Mouse (Mus musculus) midbrain, embryonic 12.5 days (tissue): ENCODE results near the gene Elobl. TPM values are rescaled to one million over a fixed set of nuclear protein-coding genes. Genes with fewer than 3 reads are reported as not detected.

Experiments
- ATAC-seq: fragments of 200-750 bp; cut with Nextera tagmentation; 2 replicates; pipeline ENCODE4 v1.8.0; 2017; ENCODE audit warnings: low read depth, moderate TSS enrichment, moderate library complexity; ENCODE audit not compliant: low FRiP score
- H3K27ac ChIP-seq: fragments of 300-500 bp; sonication (generic); replicated peaks from 2 replicates; pipeline ENCODE4 v1.5.1; 2016; ENCODE audit warnings: mild to moderate bottlenecking
- H3K27me3 ChIP-seq: fragments of 300-500 bp; sonication (generic); 2 replicates; pipeline ENCODE4 v1.6.1; 2016; ENCODE audit warnings: mild to moderate bottlenecking
- H3K36me3 ChIP-seq: fragments of 300-500 bp; sonication (generic); 2 replicates; pipeline ENCODE4 v1.6.1; 2016
- H3K4me1 ChIP-seq: fragments of 300-500 bp; sonication (generic); 2 replicates; pipeline ENCODE4 v1.6.1; 2016
- H3K4me2 ChIP-seq: fragments of 300-500 bp; sonication (generic); replicated peaks from 2 replicates; pipeline ENCODE4 v1.6.1; 2016; ENCODE audit warnings: mild to moderate bottlenecking, moderate library complexity
- H3K4me3 ChIP-seq: fragments of 300-500 bp; sonication (generic); 2 replicates; pipeline ENCODE4 v1.5.1; 2016; ENCODE audit warnings: mild to moderate bottlenecking
- H3K9ac ChIP-seq: fragments of 300-500 bp; sonication (generic); replicated peaks from 2 replicates; pipeline ENCODE4 v1.6.1; 2016; ENCODE audit warnings: mild to moderate bottlenecking, moderate library complexity
- H3K9me3 ChIP-seq: fragments of 300-500 bp; sonication (generic); 2 replicates; pipeline ENCODE4 v1.6.1; 2016; ENCODE audit warnings: mild to moderate bottlenecking
- WGBS: fragments of 180-500 bp; shearing (Covaris S2); methylation state at CpG from one replicate; pipeline ENCODE4 v1.1.7; 2016; 5-methylcytosine and 5-hydroxymethylcytosine counted together
- polyA plus RNA-seq: library from polyadenylated mRNA; unstranded; fragments of >200 nt; fragmentation: Nextera tagmentation; extraction: Ambion mirVana; gene quantifications from 2 replicates; pipeline ENCODE4 v1.2.1, GENCODE M21; 2016

Gene Elobl
- polyA plus RNA-seq, 1 experiment from 2014 or later, result not detected

DNA sequence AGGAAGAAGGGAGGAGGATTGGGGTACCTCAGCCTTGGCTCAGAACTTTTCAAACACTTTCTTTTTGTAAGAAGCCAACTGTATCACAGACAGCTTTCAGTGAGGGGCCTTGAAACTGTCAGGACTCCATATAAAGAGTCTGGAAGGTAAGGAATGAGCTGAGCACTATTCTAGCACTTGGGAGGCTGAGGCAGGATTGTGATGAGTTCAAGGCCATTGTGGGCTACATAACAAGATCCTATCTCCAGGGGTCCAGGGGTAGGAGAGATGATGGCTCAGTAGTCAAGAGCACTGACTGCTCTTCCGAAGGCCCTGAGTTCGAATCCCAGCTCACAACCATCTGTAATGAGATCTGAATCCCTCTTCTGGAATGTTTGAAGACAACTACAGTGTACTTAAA lies 15.2 kb downstream of the Elobl start:
- peaks cover 21% of the 10 kb centered on the region for H3K36me3 ChIP-seq

DNA sequence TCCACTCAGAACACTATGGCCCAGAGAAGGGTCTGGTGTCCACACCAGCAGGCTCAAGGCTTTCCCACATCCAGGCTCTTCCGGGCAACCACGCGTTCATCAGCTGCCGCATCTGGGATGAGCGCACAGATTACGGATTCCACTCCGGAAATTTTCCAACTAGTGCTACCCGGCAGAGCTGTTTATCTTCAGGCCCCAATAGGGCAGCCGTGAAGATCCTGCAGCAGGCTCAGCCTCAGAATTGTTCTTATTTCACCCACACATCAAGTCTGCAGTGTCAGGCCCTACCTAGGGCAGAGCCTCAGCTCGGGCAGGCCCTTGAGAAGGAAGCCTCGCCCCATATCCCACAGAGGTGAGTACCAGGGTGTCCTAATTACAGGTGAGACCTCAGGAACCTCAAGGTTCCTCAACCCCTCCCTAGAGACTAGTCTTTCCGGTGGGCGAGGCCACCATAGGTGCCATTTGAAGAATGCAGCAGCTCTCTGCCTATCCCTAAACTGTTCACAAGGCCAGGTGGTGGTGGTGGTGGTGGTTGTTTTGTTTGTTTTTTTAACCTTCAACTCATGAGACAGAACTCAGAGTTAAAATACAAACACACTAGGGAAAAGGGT lies 16.0 kb downstream of the Elobl start:
- Histone ChIP-seq H3K9ac (no peak overlapping the region), H3K27me3 (no peaks in the 10 kb centered on the region), H3K9me3 (no peaks in the 10 kb centered on the region), H3K36me3 (peaks cover 27% of the 10 kb centered on the region), H3K4me1 (peaks cover 19% of the 10 kb centered on the region), H3K4me2 (no peak overlapping the region), H3K27ac (no peak overlapping the region), H3K4me3 (no peak overlapping the region)
- 90% methylated on average over 13 of the region's 13 CpGs for WGBS
- no peak for ATAC-seq

More for the DNA sequence above, 15.2 kb downstream of the Elobl start:
- Histone ChIP-seq H3K4me2 (no peak overlapping the region), H3K27me3 (no peaks in the 10 kb centered on the region), H3K4me1 (peaks cover 19% of the 10 kb centered on the region), H3K27ac (no peak overlapping the region), H3K9ac (no peak overlapping the region), H3K9me3 (no peaks in the 10 kb centered on the region), H3K4me3 (no peak overlapping the region)
- no peak for ATAC-seq
- 94% methylated on average over 2 of the region's 2 CpGs for WGBS

DNA sequence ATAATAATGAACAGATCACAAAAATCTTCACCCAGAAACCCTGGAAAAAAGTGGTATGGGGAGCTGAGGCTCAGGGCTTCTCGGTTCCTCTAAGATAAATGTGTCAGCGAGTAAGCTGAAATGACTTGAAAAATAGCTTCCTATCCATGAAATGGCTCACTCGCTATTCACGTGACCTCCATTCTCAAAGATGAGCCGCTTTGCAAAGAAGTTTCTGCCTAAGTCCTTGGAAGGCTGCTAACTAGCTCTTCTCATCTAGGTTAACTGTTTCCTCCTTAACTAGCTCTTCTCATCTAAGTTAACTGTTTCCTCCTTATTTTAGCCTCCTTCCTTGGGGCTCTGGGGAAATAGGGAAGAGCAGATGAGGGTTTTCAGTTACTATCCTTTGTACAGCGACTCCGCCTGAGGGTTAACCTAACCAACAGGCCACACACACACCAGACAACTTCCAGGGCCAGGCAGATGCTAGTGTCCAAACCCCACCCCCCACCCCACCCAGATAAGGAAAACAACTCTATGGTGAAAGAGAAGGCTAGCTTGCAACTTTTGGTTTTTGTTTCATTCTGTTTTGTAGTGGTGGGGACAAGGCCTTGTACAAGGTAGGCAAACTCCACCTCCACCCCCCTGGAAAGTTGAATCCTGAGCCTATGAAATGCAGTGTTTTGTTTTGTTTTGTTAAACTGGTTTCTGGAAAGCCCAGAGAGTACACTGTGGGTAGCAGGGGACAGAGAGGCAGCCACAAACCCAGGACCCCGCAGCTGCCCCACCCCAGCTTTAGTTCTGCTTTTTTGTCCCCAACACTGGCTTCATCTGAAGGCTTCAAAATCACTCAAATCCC lies 16.7 kb downstream of the Elobl start:
- no peak for ATAC-seq
- no peak overlapping the region for H3K9ac ChIP-seq
- H3K36me3 ChIP-seq, result peaks cover 34% of the 10 kb centered on the region
- no peak overlapping the region for H3K27ac ChIP-seq
- H3K4me3 ChIP-seq, result no peak overlapping the region
- no peaks in the 10 kb centered on the region for H3K27me3 ChIP-seq
- no peaks in the 10 kb centered on the region for H3K9me3 ChIP-seq
- H3K4me2 ChIP-seq, result no peak overlapping the region
- peaks cover 13% of the 10 kb centered on the region for H3K4me1 ChIP-seq
- WGBS, result 91% methylated on average over 8 of the region's 8 CpGs

GRCm38 (mm10) chr11:88948896-88949295 lies 17.8 kb downstream of the Elobl start:
- H3K4me1 ChIP-seq, result peaks cover 5% of the 10 kb centered on the region; the same call in 1 of the 2 replicates
- WGBS, result 76% methylated on average over 8 of the region's 8 CpGs
- no peaks in the 10 kb centered on the region for H3K27me3 ChIP-seq
- no peak overlapping the region for H3K4me2 ChIP-seq
- no peak overlapping the region for H3K4me3 ChIP-seq
- no peak overlapping the region for H3K27ac ChIP-seq
- no peak for ATAC-seq
- peaks cover 43% of the 10 kb centered on the region for H3K36me3 ChIP-seq
- no peak overlapping the region for H3K9ac ChIP-seq
- H3K9me3 ChIP-seq, result no peaks in the 10 kb centered on the region

DNA sequence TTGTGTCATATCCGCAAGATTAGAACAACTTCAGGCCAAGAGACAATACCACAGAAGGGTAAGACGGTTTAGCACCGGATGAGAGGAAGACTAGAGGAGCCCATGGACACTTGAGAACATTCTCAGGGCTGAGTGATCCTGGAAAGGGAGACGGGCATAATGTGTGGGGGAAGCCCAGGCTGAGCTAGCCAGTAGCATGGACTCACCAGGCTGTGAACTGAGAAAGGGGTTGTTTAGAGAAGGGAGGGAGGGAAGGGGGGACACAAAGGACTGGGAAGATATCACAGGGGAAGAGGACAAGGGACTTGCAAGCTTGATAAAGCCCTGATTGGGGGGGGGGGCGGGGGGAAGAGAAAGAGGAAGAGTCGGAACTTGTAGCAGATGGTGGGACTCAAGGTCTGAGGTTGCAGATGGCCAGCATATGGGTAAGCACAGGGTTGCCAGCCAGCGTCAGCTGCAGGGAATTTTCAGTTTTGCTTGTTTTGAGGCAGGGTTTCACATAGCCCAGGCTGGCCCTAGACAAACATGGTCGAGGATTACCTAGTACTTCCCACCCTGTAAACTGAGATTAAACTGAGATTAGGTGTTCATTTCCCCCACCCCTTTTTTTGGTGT lies 20.7 kb downstream of the Elobl start:
- no peaks in the 10 kb centered on the region for H3K27me3 ChIP-seq
- H3K27ac ChIP-seq, result no peak overlapping the region
- H3K36me3 ChIP-seq, result peaks cover 55% of the 10 kb centered on the region
- 80% methylated on average over 8 of the region's 8 CpGs for WGBS
- H3K4me1 ChIP-seq, result no peaks in the 10 kb centered on the region
- H3K4me2 ChIP-seq, result no peak overlapping the region
- H3K4me3 ChIP-seq, result no peak overlapping the region
- H3K9ac ChIP-seq, result no peak overlapping the region
- no peaks in the 10 kb centered on the region for H3K9me3 ChIP-seq
- no peak for ATAC-seq

- no peak for ATAC-seq
- Histone ChIP-seq H3K4me2 (no peak overlapping the region), H3K4me1 (no peaks in the 10 kb centered on the region), H3K27me3 (no peaks in the 10 kb centered on the region), H3K36me3 (peaks cover 53% of the 10 kb centered on the region), H3K4me3 (no peak overlapping the region), H3K9ac (no peak overlapping the region), H3K27ac (no peak overlapping the region), H3K9me3 (no peaks in the 10 kb centered on the region)
- WGBS, result 82% methylated on average over 12 of the region's 12 CpGs
These were observed 25.2 kb downstream of the Elobl start for GRCm38 (mm10) chr11:88941489-88941888.

DNA sequence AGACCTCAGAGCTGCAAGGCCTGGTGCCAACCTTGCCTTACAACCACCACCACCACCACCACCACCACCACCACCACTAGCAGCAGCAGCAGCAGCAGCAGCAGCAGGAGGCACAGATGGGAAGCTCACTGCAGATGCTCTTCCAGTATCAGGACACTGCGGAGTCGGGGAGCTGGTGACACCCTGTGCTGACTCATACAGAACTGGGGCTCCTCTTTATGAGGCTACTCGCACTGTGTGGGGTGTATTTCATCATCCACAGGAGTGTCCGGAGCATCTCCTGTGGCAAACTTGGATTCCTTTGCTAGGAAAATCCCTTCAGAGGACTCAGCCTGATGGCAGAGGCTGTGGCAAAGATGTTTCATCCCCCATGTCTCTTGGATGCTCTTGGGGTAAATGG lies 27.1 kb downstream of the Elobl start:
- Histone ChIP-seq H3K36me3 (peaks cover 48% of the 10 kb centered on the region), H3K4me3 (no peak overlapping the region), H3K4me1 (no peaks in the 10 kb centered on the region), H3K4me2 (no peak overlapping the region), H3K9ac (no peak overlapping the region), H3K9me3 (no peaks in the 10 kb centered on the region), H3K27me3 (no peaks in the 10 kb centered on the region), H3K27ac (no peak overlapping the region)
- 97% methylated on average over 4 of the region's 4 CpGs for WGBS
- ATAC-seq, result no peak

DNA sequence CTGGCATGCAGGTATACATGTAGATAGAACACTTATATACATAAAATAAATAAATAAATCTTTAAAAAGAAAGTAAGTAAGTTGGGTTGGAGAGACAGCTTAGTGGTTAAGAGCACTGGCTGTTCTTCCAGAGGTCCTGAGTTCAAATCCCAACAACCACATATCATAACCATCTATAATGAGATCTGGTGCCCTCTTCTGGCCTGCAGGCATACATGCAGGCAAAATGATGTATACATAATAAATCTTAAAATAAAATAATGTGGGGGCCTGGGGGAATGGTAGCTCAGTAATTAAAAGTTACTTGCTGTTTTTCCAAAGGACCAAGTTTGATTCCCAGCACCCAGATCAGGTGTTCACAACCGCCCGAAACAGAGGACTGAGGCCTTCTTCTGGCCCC lies 28.0 kb downstream of the Elobl start:
- Histone ChIP-seq H3K9ac (no peak overlapping the region), H3K4me3 (no peak overlapping the region), H3K36me3 (peaks cover 42% of the 10 kb centered on the region), H3K27me3 (no peaks in the 10 kb centered on the region), H3K27ac (no peak overlapping the region), H3K4me2 (no peak overlapping the region), H3K9me3 (no peaks in the 10 kb centered on the region), H3K4me1 (no peaks in the 10 kb centered on the region)
- WGBS, result 97% methylated on average over 2 of the region's 2 CpGs
- ATAC-seq, result no peak

- no peak overlapping the region for H3K4me2 ChIP-seq
- no peaks in the 10 kb centered on the region for H3K9me3 ChIP-seq
- no peaks in the 10 kb centered on the region for H3K27me3 ChIP-seq
- no peak for ATAC-seq
- no peak overlapping the region for H3K9ac ChIP-seq
- no peaks in the 10 kb centered on the region for H3K4me1 ChIP-seq
- H3K27ac ChIP-seq, result no peak overlapping the region
- no peak overlapping the region for H3K4me3 ChIP-seq
- peaks cover 46% of the 10 kb centered on the region for H3K36me3 ChIP-seq
- 94% methylated on average over 2 of the region's 2 CpGs for WGBS
These were observed 28.8 kb downstream of the Elobl start for GRCm38 (mm10) chr11:88937886-88938285.

DNA sequence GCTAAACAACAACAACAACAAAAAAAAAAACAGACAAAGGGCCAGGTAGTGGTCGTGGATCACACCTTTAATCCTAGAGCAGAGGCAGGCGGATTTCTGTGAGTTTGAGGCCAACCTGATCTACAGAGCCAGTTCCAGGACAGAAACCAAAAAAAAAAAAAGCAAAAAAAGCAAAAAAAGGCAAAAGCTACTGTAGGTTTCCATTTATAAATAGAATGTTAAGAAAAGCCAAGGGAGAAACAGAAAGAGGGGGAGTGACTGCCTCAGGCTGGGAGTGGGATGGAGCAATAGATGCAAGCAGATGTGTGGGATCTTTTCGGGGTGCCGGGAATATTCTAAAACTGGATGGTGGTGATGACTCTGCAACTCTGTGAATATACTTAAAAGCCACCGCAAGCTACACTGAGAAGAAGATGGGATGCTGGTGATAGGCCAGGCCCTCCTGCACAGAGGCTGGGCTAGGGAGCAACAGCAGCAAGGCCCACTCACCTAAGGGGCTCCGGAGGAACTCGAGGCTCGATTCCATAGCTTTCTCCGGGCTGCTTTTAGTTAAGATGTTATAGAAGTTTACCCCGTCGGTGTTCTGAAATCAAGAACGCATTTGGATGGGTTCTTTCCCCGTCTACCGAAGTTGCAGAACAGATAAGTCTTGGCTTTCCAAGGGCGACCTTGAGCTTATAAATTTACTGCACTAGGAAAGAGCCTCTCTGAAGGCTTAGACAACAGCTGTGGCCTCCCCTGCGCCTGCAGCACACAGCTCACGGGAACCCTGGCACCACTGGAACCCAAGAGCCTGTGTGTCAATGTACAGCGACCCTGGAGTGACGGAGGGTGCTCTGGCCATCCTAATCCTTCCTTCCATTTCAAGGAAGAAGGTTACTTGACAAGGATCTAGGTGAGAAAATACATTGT lies 32.4 kb downstream of the Elobl start:
- Histone ChIP-seq H3K4me3 (no peak overlapping the region), H3K4me2 (no peak overlapping the region), H3K27me3 (no peaks in the 10 kb centered on the region), H3K36me3 (peaks cover 43% of the 10 kb centered on the region), H3K27ac (no peak overlapping the region), H3K4me1 (no peaks in the 10 kb centered on the region), H3K9ac (no peak overlapping the region), H3K9me3 (no peaks in the 10 kb centered on the region)
- no peak for ATAC-seq
- 95% methylated on average over 19 of the region's 19 CpGs for WGBS

DNA sequence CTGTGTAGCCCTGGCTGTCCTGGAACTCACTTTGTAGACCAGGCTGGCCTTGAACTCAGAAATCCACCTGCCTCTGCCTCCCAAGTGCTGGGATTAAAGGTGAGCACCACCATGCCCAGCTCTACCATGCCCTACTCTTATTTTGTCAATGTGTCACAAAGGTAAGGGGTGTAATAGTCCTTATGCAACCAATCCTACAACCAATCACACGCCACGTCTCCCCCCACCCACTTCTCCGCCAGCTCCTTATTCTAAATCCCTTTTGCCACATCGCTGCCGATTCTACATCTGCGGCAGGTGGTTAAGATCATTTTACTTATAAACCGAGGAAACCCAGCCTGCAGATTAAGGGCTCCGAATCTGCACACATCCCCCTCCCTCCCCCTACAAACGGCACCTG lies 33.7 kb downstream of the Elobl start:
- H3K27ac ChIP-seq, result no peak overlapping the region
- no peaks in the 10 kb centered on the region for H3K27me3 ChIP-seq
- no peaks in the 10 kb centered on the region for H3K4me1 ChIP-seq
- H3K36me3 ChIP-seq, result peaks cover 42% of the 10 kb centered on the region
- no peak overlapping the region for H3K4me2 ChIP-seq
- H3K9me3 ChIP-seq, result no peaks in the 10 kb centered on the region
- no peak overlapping the region for H3K4me3 ChIP-seq
- WGBS, result 94% methylated on average over 9 of the region's 9 CpGs
- ATAC-seq, result no peak
- no peak overlapping the region for H3K9ac ChIP-seq
